Mouse (Mus musculus): ENCODE data around the gene Kcp.

The Kcp gene

GRCm38 (mm10) chr6:29463388-29463787 is 44.4 kb downstream of the Kcp start:
- no peak for DNase-seq (ENCODE audit: low spot score in 2 of 2)

- DNase-seq (ENCODE audit: low spot score in 2 of 2) = no peak
Observed at GRCm38 (mm10) chr6:29461502-29461901, 46.2 kb downstream of the Kcp start.

GRCm38 (mm10) chr6:29450667-29451066 is 57.1 kb downstream of the Kcp start:
- no peak for DNase-seq (ENCODE audit: low spot score in 2 of 2)

GRCm38 (mm10) chr6:29449858-29450257 is 57.9 kb downstream of the Kcp start:
- DNase-seq (ENCODE audit: low spot score in 2 of 2) = no peak

GRCm38 (mm10) chr6:29445354-29445753 is 62.4 kb downstream of the Kcp start:
- DNase-seq (ENCODE audit: low spot score in 2 of 2) = no peak

- peak; percentile 22 to 65 for DNase-seq (ENCODE audit: low spot score in 2 of 2)
Observed at GRCm38 (mm10) chr6:29444773-29445172, 63.0 kb downstream of the Kcp start.

- DNase-seq (ENCODE audit: low spot score in 2 of 2) = no peak
Observed at GRCm38 (mm10) chr6:29439789-29440188, 68.0 kb downstream of the Kcp start.

- no peak for DNase-seq (ENCODE audit: low spot score in 2 of 2)
Observed at GRCm38 (mm10) chr6:29439251-29439650, 68.5 kb downstream of the Kcp start.

GRCm38 (mm10) chr6:29436461-29436934 is 71.3 kb downstream of the Kcp start:
- DNase-seq (ENCODE audit: low spot score in 2 of 2) = no peak

- DNase-seq (ENCODE audit: low spot score in 2 of 2) = no peak
Observed at GRCm38 (mm10) chr6:29435940-29436451, 71.8 kb downstream of the Kcp start.

- no peak for DNase-seq (ENCODE audit: low spot score in 2 of 2)
Observed at GRCm38 (mm10) chr6:29434911-29435691, 72.7 kb downstream of the Kcp start.

GRCm38 (mm10) chr6:29433804-29434795 is 73.7 kb downstream of the Kcp start:
- no peak for DNase-seq (ENCODE audit: low spot score in 2 of 2)

- DNase-seq (ENCODE audit: low spot score in 2 of 2) = no peak
Observed at GRCm38 (mm10) chr6:29433038-29433803, 74.5 kb downstream of the Kcp start, which contains the start of gene Flnc. Gene Flnc, plus strand, starts transcription at chr6:29433256.

GRCm38 (mm10) chr6:29432676-29433037 is 75.1 kb downstream of the Kcp start:
- DNase-seq (ENCODE audit: low spot score in 2 of 2) = no peak

GRCm38 (mm10) chr6:29432156-29432555 is 75.6 kb downstream of the Kcp start:
- DNase-seq (ENCODE audit: low spot score in 2 of 2) = no peak

GRCm38 (mm10) chr6:29431473-29431872 is 76.3 kb downstream of the Kcp start:
- no peak for DNase-seq (ENCODE audit: low spot score in 2 of 2)

GRCm38 (mm10) chr6:29430681-29431420 is 76.9 kb downstream of the Kcp start:
- no peak for DNase-seq (ENCODE audit: low spot score in 2 of 2)

GRCm38 (mm10) chr6:29428171-29428570 is 79.6 kb downstream of the Kcp start:
- no peak for DNase-seq (ENCODE audit: low spot score in 2 of 2)

- no peak for DNase-seq (ENCODE audit: low spot score in 2 of 2)
Observed at GRCm38 (mm10) chr6:29426331-29426730, 81.4 kb downstream of the Kcp start.

GRCm38 (mm10) chr6:29425118-29425517 is 82.6 kb downstream of the Kcp start:
- DNase-seq (ENCODE audit: low spot score in 2 of 2) = no peak
